Mouse (Mus musculus) gastrocnemius, postnatal 4 days (tissue): ENCODE data around the gene Cracr2b. TPM values are rescaled to one million over a fixed set of nuclear protein-coding genes. Genes with fewer than 3 reads are reported as not detected.

Experiments
- DNase-seq, 2 experiments: peaks; one replicate each; pipeline ENCODE4 v3.0.0; 2021 to 2022; ENCODE audit warnings: low spot score in 2 of 2, mixed read lengths in 2 of 2
- total RNA-seq, 2 experiments: library from RNA; stranded (reverse); gene quantifications; 2 replicates each; pipeline ENCODE4 v1.2.3; 2021

Gene Cracr2b
- total RNA-seq, 2 experiments from 2014 or later, result 8.9 to 9.3 TPM

GRCm38 (mm10) chr7:141468522-141469211, 7.8 kb downstream of the Cracr2b start:
- no peak for DNase-seq

- DNase-seq, result no peak
Observed at GRCm38 (mm10) chr7:141469352-141469751, 8.5 kb downstream of the Cracr2b start.

GRCm38 (mm10) chr7:141469901-141470636, 9.2 kb downstream of the Cracr2b start:
- DNase-seq, result no peak

GRCm38 (mm10) chr7:141470637-141470944, 9.7 kb downstream of the Cracr2b start:
- DNase-seq, result no peak

GRCm38 (mm10) chr7:141471236-141471635, 10.3 kb downstream of the Cracr2b start:
- DNase-seq, result no peak

GRCm38 (mm10) chr7:141472226-141472625, 11.3 kb downstream of the Cracr2b start:
- DNase-seq, result no peak

GRCm38 (mm10) chr7:141472763-141473162, 11.9 kb downstream of the Cracr2b start:
- no peak for DNase-seq

GRCm38 (mm10) chr7:141474160-141474559, 13.3 kb downstream of the Cracr2b start:
- no peak for DNase-seq

- peak; percentile 67 to 86 for DNase-seq
Observed at GRCm38 (mm10) chr7:141475011-141475804, 14.3 kb downstream of the Cracr2b start, which contains the start of the genes Polr2l and Tspan4. Gene Polr2l, minus strand, starts transcription at chr7:141475132. Gene Tspan4, plus strand, starts transcription at chr7:141475240.

- no peak for DNase-seq
Observed at GRCm38 (mm10) chr7:141475805-141476158, 14.9 kb downstream of the Cracr2b start.

GRCm38 (mm10) chr7:141476226-141476980, 15.5 kb downstream of the Cracr2b start:
- peak; percentile 71 to 80 for DNase-seq

- no peak for DNase-seq
Observed at GRCm38 (mm10) chr7:141476981-141477370, 16.1 kb downstream of the Cracr2b start.

- DNase-seq, result no peak
Observed at GRCm38 (mm10) chr7:141477578-141478269, 16.8 kb downstream of the Cracr2b start.

- no peak for DNase-seq
Observed at GRCm38 (mm10) chr7:141478270-141478748, 17.4 kb downstream of the Cracr2b start.

- DNase-seq, result peak in 1 of 2 experiments; percentile 57
Observed at GRCm38 (mm10) chr7:141480842-141481497, 20.1 kb downstream of the Cracr2b start.

- DNase-seq, result peak in 1 of 2 experiments; percentile 54
Observed at GRCm38 (mm10) chr7:141481498-141482401, 20.9 kb downstream of the Cracr2b start.

GRCm38 (mm10) chr7:141482531-141483024, 21.7 kb downstream of the Cracr2b start:
- no peak for DNase-seq

- no peak for DNase-seq
Observed at GRCm38 (mm10) chr7:141483114-141483653, 22.3 kb downstream of the Cracr2b start.
